Mouse (Mus musculus) c-Kit-positive CD71-positive TER-119-positive erythroid progenitor cells, embryonic 14.5 days (primary cell): ENCODE measurements around the gene Dph3.

Experiments
- DNase-seq: peaks from one replicate; pipeline ENCODE4 v3.0.0-alpha.2; 2013; ENCODE audit warnings: low spot score

The Dph3 gene

GRCm38 (mm10) chr14:32084761-32085485, 606 bp downstream of the Dph3 start, which contains the start of gene Oxnad1:
Gene Oxnad1 (plus strand): TSS chr14:32085374.
- DNase-seq: peak; percentile 85

DNA sequence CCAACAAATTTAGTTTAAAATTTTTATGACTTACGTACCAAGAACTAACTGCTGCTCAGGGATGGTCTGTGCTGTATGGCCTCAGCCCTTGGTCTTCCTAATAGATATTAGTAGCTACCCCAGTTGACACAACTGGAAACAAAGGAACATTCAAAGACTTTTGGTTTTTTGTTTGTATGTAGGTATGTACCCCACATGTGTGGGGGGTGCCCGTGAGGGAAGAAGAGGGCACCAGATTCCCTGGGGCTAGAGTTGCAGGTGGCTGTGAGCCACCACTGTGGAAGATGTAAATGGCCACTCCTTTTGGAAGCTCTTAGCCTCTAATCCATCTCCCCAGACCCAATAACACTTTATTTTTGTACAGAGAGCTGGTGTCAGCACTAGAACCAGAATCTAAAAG, 2.1 kb downstream of the Dph3 start:
- no peak for DNase-seq

DNA sequence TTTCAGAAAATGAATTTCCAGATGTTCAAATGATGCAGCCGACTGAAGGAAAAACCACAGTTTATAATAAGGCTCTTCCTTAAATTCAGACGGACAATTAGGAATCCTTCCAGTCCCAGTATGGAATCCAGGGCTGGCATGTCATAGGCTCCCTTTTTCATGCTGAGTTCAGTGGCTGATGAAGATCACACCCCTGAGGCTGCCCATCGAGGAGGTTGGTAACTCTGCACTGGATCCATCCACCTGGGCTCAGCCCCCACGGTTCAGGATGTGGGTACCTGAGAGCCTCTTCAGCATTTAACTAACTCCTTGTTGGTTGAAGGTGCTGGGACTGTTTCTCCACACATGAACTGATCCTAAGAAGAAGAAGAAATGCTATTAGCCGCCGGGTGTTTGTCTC, 2.6 kb downstream of the Dph3 start:
- DNase-seq: no peak

- no peak for DNase-seq
Observed at GRCm38 (mm10) chr14:32081026-32081425, 4.5 kb downstream of the Dph3 start.

- DNase-seq: peak; percentile 70
Observed at GRCm38 (mm10) chr14:32076896-32077575, 8.5 kb downstream of the Dph3 start.

GRCm38 (mm10) chr14:32073901-32074300, 11.6 kb downstream of the Dph3 start:
- no peak for DNase-seq

DNA sequence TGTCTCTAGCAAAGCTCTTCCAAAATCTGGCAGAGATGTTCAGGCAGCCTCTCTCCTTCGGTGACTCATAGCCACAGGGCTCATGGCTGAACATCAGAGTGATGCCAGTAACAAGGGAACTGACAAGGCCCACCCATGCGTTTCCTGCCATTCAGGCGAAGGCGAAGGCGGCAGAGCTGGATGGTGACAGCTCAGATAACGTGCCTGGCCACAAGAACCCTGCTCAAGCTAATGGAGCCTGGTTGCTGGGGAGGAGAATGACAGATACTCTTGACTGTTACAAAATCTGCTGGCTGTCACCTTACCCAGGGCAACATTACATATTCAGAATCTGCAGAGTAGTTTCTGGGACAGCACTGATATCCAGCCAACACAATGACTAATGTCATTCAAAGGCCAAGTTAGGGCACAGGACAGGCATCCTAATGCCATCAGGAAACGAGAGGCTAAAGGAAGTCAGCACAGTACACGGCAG, 12.3 kb downstream of the Dph3 start:
- no peak for DNase-seq

DNA sequence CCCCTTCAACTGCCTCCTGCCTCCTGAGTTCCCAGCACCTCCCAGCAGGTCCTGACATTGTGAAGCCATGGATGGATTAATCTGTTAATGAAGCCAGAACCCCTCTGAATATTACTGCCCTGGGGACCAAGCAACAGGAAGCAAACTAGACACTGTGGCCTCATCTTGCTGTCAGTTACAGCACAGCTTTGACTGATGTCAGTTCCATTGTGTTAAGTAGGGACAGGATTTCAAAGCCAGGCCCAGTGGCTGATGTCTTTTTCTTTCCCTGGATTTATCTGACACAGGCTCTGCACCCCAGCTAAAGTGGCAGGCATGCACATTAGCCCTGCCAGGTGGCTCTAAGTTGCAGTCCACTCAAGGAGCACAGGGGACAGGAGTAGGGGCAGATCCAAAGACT, 12.7 kb downstream of the Dph3 start:
- no peak for DNase-seq

GRCm38 (mm10) chr14:32061398-32061797, 24.1 kb downstream of the Dph3 start:
- no peak for DNase-seq

DNA sequence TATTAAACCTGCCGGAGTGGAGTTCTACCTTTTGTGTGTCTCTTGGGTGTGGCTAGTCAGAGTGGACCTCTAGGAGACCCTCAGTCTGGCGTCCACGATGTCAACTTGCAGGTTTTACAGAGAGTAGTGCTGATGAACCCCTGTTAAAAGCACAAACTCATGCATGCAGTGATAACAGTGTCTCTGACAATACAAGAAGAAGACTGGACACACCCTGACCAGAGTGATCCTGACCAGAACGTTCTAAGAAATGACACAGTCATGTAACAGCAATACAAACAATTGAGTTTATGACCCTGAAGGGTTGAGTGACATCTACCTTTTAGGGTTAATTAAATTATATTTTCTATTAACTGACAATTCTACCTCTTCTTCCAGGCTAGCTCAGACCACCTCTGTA, 27.9 kb downstream of the Dph3 start:
- DNase-seq: no peak

DNA sequence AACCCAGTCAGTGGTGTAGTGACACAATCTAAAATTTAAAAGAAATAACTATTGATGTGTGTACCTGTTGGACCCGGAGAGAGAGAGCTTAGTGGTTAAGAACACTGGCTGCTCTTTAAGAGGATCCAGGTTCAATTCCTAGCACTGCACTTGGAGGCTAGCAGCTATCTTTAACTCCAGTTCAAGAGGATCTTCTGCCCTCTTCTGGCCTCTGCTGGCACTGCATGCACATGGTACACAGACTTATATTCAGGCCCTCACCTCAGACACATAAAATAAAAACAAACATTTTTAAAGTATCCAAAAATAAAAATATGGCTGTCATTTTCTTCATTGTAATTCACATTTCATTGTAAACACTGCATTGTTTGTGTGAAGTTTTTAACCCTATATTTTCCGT, 28.9 kb downstream of the Dph3 start:
- no peak for DNase-seq

DNA sequence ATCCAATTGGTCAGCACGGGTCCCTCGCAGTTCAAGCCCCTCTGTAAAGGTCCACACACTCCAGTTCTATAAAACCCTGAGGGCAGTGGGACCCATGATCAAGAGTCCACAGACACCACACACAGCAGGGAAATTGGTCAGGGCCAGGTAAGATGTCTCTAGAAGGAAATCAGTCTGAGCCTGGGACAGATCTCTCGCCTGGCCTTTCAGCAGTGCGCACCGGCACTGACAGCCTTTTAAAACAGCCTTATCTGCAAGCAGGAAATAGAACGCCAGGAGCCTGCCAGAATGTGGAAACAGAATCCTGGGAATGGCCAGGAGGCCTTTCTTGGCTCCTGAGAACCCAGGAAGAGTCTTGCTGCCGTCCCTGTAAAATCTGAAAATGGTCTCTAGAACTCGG, 29.7 kb downstream of the Dph3 start:
- DNase-seq: no peak

DNA sequence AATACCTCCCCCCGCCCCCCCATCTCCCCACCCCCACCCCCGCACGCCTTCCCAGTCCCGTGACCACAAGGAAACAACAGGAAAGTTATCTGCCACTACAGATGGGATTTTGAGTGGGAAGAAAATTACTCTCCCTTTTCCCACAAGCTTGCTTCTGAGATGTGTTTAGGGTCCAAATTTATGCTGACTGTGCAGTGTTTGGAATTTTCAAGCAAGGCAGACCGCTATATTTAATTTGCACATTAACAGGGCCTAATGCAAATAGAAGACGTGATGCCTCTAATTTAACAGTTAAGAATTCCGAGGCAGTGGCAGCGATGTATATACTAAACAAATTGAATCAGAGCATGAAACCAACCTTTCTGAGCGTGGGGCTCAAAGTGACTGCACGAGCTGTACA, 30.7 kb downstream of the Dph3 start:
- no peak for DNase-seq

- DNase-seq: no peak
Observed at GRCm38 (mm10) chr14:32053895-32054294, 31.6 kb downstream of the Dph3 start.

DNA sequence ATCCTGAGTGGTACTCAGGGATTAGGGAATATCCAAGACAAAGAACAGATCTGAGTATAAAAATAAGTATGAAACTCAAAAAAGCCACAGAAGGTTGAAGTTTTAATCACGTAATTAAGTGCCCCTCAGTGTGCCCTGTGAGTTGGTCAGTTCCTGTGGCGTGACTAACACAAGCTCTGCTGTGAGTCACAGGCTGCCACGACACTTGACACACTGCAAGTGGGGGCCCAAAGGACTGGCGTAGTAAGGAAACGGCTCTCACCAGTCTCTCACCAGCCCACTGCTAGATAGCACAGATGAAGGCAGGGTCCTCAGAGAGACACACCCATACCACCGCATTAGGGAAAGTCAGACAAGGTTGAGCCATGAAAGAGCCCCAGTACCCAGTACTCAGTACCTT, 35.4 kb downstream of the Dph3 start:
- no peak for DNase-seq

GRCm38 (mm10) chr14:32046357-32046756, 39.2 kb downstream of the Dph3 start:
- no peak for DNase-seq

GRCm38 (mm10) chr14:32042108-32042507, 43.4 kb downstream of the Dph3 start:
- no peak for DNase-seq

DNA sequence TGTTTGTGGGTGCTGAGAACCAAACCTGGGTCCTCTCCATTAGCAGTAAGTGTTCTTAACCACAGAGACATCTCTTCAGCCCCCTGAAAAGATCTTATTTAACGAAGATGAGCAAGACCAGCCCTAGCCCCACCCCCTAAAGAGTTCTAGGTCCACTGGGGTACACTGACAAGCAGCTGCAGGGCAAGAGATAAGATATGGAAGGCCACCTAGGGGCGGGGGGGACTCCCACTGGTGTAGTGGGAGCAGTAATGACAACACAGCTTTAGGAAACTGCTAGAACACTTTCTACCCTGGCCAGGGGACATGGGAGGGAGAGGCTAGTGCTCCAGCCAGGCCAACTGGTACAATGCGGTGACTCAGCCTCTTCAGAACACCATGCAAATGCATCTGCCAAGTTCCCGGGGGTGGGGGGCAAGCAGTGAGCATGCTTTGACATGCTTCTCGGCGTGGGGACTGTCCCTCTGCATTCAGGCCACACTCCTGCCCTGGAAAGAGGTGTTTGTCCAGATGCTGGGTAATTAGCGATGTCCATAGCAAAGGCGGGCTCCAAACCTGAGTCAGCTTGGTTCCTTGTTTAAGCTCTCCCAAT, 47.8 kb downstream of the Dph3 start:
- DNase-seq: peak; percentile 64

DNA sequence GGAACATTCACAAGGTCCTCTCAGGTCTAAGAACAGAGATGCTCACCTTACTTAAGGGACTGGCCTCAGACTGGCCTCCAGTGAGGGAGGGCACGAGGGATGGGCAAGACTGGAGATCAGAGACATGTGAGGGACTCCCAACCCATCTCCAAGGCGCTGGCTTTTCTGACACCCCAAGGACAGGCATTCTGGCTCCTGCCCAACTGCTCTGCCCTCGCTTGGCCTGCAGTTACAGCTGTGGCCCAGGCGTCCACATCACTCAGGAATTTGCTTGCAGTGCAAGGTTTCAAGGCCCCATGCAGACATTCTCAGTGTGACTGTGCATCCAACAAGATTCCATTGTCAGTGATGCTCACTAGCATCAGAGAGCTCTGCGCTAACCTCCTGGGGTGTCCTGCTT, 49.0 kb downstream of the Dph3 start:
- no peak for DNase-seq

GRCm38 (mm10) chr14:32032522-32032921, 53.0 kb downstream of the Dph3 start:
- DNase-seq: peak; percentile 52
